Mouse (Mus musculus) MEL (cell line): Measurements from ENCODE around the gene Baiap2l1. TPM values are rescaled to one million over a fixed set of nuclear protein-coding genes. Genes with fewer than 3 reads are reported as not detected.

Experiments used
- DNase-seq: peaks from one replicate; pipeline ENCODE4 v3.0.0; 2011; ENCODE audit warnings: low read depth, low spot score
- H3K27ac ChIP-seq: 2 replicates; pipeline ENCODE4 v1.5.1; 2012; ENCODE audit warnings: low read depth, mild to moderate bottlenecking, control low read depth, low read length, moderate library complexity; ENCODE audit not compliant: control insufficient read depth
- H3K27me3 ChIP-seq, 2 experiments: fragments of 150-350 bp in 1 of 2; sonication (generic) in 1 of 2; 2 replicates each; pipeline ENCODE4 v1.6.1; 2012; ENCODE audit warnings: low read length in 2 of 2, mild to moderate bottlenecking in 2 of 2, improper control_type of control experiment in 1 of 2, moderate library complexity in 1 of 2; ENCODE audit not compliant: insufficient read depth in 2 of 2, control insufficient read depth in 1 of 2
- H3K36me3 ChIP-seq, 2 experiments: 2 replicates each; pipeline ENCODE4 v1.6.1; 2012 to 2014; ENCODE audit warnings: low read length in 2 of 2, improper control_type of control experiment in 1 of 2, inconsistent platforms in 1 of 2, mild to moderate bottlenecking in 1 of 2; ENCODE audit not compliant: insufficient read depth in 2 of 2, control insufficient read depth in 1 of 2
- H3K4me1 ChIP-seq, 2 experiments: fragments of 150-350 bp in 1 of 2; sonication (generic) in 1 of 2; 2 replicates each; pipeline ENCODE4 v1.6.1; 2012; ENCODE audit warnings: low read length in 2 of 2, improper control_type of control experiment in 1 of 2, mild to moderate bottlenecking in 1 of 2; ENCODE audit not compliant: insufficient read depth in 2 of 2, control insufficient read depth in 1 of 2
- H3K4me3 ChIP-seq, 2 experiments: fragments of 150-350 bp in 1 of 2; sonication (generic) in 1 of 2; 2 replicates each; pipeline ENCODE4 v1.5.1; 2012; ENCODE audit warnings: low read depth in 2 of 2, low read length in 2 of 2, mild to moderate bottlenecking in 2 of 2, moderate library complexity in 2 of 2, control low read depth in 1 of 2, improper control_type of control experiment in 1 of 2; ENCODE audit not compliant: control insufficient read depth in 1 of 2, insufficient read depth in 1 of 2
- H3K79me2 ChIP-seq: 2 replicates; pipeline ENCODE4 v1.6.1; 2012; ENCODE audit warnings: mild to moderate bottlenecking, low read length, moderate library complexity; ENCODE audit not compliant: control insufficient read depth, poor library complexity, insufficient read depth
- H3K9ac ChIP-seq: 2 replicates; pipeline ENCODE4 v1.6.1; 2012; ENCODE audit warnings: low read depth, mild to moderate bottlenecking, control low read depth, low read length, moderate library complexity; ENCODE audit not compliant: control insufficient read depth, poor library complexity, severe bottlenecking
- H3K9me3 ChIP-seq: fragments of 150-350 bp; sonication (generic); replicated peaks from 2 replicates; pipeline ENCODE4 v1.6.1; 2012; ENCODE audit warnings: mild to moderate bottlenecking, low read length, improper control_type of control experiment, moderate library complexity; ENCODE audit not compliant: insufficient read depth
- BHLHE40 ChIP-seq: IDR thresholded peaks from 2 replicates; pipeline ENCODE4 v1.6.1; 2012; ENCODE audit warnings: low read depth, mild to moderate bottlenecking, inconsistent platforms, low read length, improper control_type of control experiment, borderline replicate concordance
- ELF1 ChIP-seq: IDR thresholded peaks from 2 replicates; pipeline ENCODE4 v1.6.1; 2014; ENCODE audit warnings: low read depth, mild to moderate bottlenecking, inconsistent platforms, low read length, improper control_type of control experiment, moderate library complexity
- ETS1 ChIP-seq: IDR thresholded peaks from 2 replicates; pipeline ENCODE4 v1.6.1; 2012; ENCODE audit warnings: low read depth, mild to moderate bottlenecking, inconsistent platforms, low read length, improper control_type of control experiment, moderate library complexity
- GATA1 ChIP-seq: IDR thresholded peaks from 2 replicates; pipeline ENCODE4 v1.6.1; 2011; ENCODE audit warnings: low read depth, low read length, improper control_type of control experiment
- HCFC1 ChIP-seq: IDR thresholded peaks from 2 replicates; pipeline ENCODE4 v1.6.1; 2012; ENCODE audit warnings: low read depth, mild to moderate bottlenecking, inconsistent platforms, low read length, improper control_type of control experiment, moderate library complexity
- MAFK ChIP-seq: IDR thresholded peaks from 2 replicates; pipeline ENCODE4 v1.6.1; 2011; ENCODE audit warnings: low read depth, mild to moderate bottlenecking, low read length, improper control_type of control experiment, borderline replicate concordance
- MAX ChIP-seq: IDR thresholded peaks from 2 replicates; pipeline ENCODE4 v1.6.1; 2011; ENCODE audit warnings: low read length, improper control_type of control experiment
- MAZ ChIP-seq: IDR thresholded peaks from 2 replicates; pipeline ENCODE4 v1.6.1; 2012; ENCODE audit warnings: low read depth, mild to moderate bottlenecking, inconsistent platforms, low read length, improper control_type of control experiment
- MEF2A ChIP-seq: IDR thresholded peaks from 2 replicates; pipeline ENCODE4 v1.6.1; 2014; ENCODE audit warnings: low read depth, mild to moderate bottlenecking, inconsistent platforms, low read length, improper control_type of control experiment; ENCODE audit not compliant: poor library complexity, insufficient replicate concordance, severe bottlenecking; ENCODE audit errors: extremely low read depth
- MXI1 ChIP-seq: IDR thresholded peaks from 2 replicates; pipeline ENCODE4 v1.6.1; 2011; ENCODE audit warnings: mild to moderate bottlenecking, low read depth, low read length, improper control_type of control experiment
- MYB ChIP-seq: IDR thresholded peaks from 2 replicates; pipeline ENCODE4 v1.6.1; 2011; ENCODE audit warnings: mild to moderate bottlenecking, low read depth, low read length, improper control_type of control experiment
- MYC ChIP-seq: IDR thresholded peaks from 2 replicates; pipeline ENCODE4 v1.6.1; 2011; ENCODE audit warnings: low read depth, mild to moderate bottlenecking, low read length, improper control_type of control experiment, moderate library complexity
- NRF1 ChIP-seq: IDR thresholded peaks from 2 replicates; pipeline ENCODE4 v1.6.1; 2014; ENCODE audit warnings: low read depth, mild to moderate bottlenecking, inconsistent platforms, low read length, improper control_type of control experiment, moderate library complexity; ENCODE audit not compliant: poor library complexity, insufficient read depth, severe bottlenecking
- POLR2AphosphoS5 ChIP-seq: IDR thresholded peaks from 2 replicates; pipeline ENCODE4 v1.6.1; 2012; ENCODE audit warnings: low read depth, borderline replicate concordance, mild to moderate bottlenecking, inconsistent platforms, low read length, moderate library complexity, mixed read lengths
- RAD21 ChIP-seq: IDR thresholded peaks from 2 replicates; pipeline ENCODE4 v1.6.1; 2011; ENCODE audit warnings: mild to moderate bottlenecking, low read depth, low read length, improper control_type of control experiment
- RCOR1 ChIP-seq: IDR thresholded peaks from 2 replicates; pipeline ENCODE4 v1.6.1; 2012; ENCODE audit warnings: low read depth, mild to moderate bottlenecking, inconsistent platforms, low read length, improper control_type of control experiment
- SIN3A ChIP-seq: IDR thresholded peaks from 2 replicates; pipeline ENCODE4 v1.6.1; 2012; ENCODE audit warnings: low read length, improper control_type of control experiment, inconsistent platforms
- SMC3 ChIP-seq: IDR thresholded peaks from 2 replicates; pipeline ENCODE4 v1.6.1; 2011; ENCODE audit warnings: low read depth, low read length, improper control_type of control experiment
- TAL1 ChIP-seq: IDR thresholded peaks from 2 replicates; pipeline ENCODE4 v1.6.1; 2012; ENCODE audit warnings: mild to moderate bottlenecking, inconsistent platforms, low read length, moderate library complexity, mixed read lengths
- TCF12 ChIP-seq: IDR thresholded peaks from 2 replicates; pipeline ENCODE4 v1.6.1; 2014; ENCODE audit warnings: low read depth, mild to moderate bottlenecking, inconsistent platforms, low read length, improper control_type of control experiment, moderate library complexity
- UBTF ChIP-seq: IDR thresholded peaks from 2 replicates; pipeline ENCODE4 v1.6.1; 2012; ENCODE audit warnings: low read depth, mild to moderate bottlenecking, inconsistent platforms, low read length, improper control_type of control experiment, moderate library complexity, borderline replicate concordance; ENCODE audit not compliant: insufficient read depth
- USF1 ChIP-seq: IDR thresholded peaks from 2 replicates; pipeline ENCODE4 v1.6.1; 2014; ENCODE audit warnings: low read depth, mild to moderate bottlenecking, inconsistent platforms, low read length, improper control_type of control experiment, moderate library complexity
- ZNF384 ChIP-seq: IDR thresholded peaks from 2 replicates; pipeline ENCODE4 v1.6.1; 2012; ENCODE audit warnings: low read depth, mild to moderate bottlenecking, inconsistent platforms, low read length, improper control_type of control experiment
- polyA plus RNA-seq, 2 experiments: library from polyadenylated mRNA; stranded (reverse) in 1 of 2; unstranded in 1 of 2; fragments of >175 nt in 1 of 2; fragments of >200 nt in 1 of 2; gene quantifications; 2 replicates each; pipeline versions ENCODE4 v1.2.1 to v1.2.4; 2012; ENCODE audit warnings: low replicate concordance in 2 of 2, low read depth in 1 of 2; ENCODE audit not compliant: insufficient read length in 2 of 2, insufficient read depth in 1 of 2, missing spikeins in 1 of 2
- total RNA-seq: library from RNA; depleted of rRNA; stranded (reverse); fragments of 300-350 nt; gene quantifications from 2 replicates; pipeline ENCODE4 v1.2.3, GENCODE M21; 2012

Baiap2l1 gene
- total and polyA plus RNA-seq, 3 experiments = 0.06 TPM; not detected in 2

- Histone ChIP-seq H3K4me3 (no peak overlapping the region), H3K9me3 (no peaks in the 10 kb centered on the region), H3K4me1 (no peaks in the 10 kb centered on the region), H3K27ac (no peak overlapping the region), H3K36me3 (no peaks in the 10 kb centered on the region), H3K27me3 (peaks cover 0 to 2% of the 10 kb centered on the region in 2 experiments; a peak in 1 of 4 replicates), H3K9ac (no peak overlapping the region), H3K79me2 (no peaks in the 10 kb centered on the region)
- TF ChIP-seq TCF12 = no peak
- no peak for TF ChIP-seq MAX
- TF ChIP-seq SIN3A = no peak
- no peak for TF ChIP-seq ELF1
- TF ChIP-seq MAZ = no peak
- no peak for DNase-seq
These were observed 23.9 kb downstream of the Baiap2l1 start for GRCm38 (mm10) chr5:144334010-144334409.

DNA sequence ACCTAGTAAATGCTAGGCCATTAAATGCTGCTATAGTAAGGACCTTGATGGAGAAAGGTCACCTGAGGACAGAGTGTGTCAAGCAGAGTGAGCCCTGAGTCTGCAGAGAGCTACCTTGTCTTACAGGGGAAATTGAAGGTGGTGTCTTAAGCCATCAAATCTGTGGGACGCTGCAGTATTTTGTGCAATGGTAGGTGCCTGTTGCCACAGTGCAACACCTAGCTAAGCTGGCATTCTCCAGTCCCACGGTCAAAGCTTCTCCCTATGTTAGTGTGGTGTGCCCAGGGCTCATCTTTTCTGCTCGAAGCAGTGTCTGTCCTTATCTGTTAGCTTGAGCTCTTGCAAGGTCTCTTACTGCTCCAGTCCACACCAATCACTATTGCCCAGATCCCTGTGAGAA, 35.2 kb downstream of the Baiap2l1 start:
- Histone ChIP-seq H3K4me1 (no peaks in the 10 kb centered on the region), H3K36me3 (no peaks in the 10 kb centered on the region), H3K27me3 (no peaks in the 10 kb centered on the region; a peak in 1 of 4 replicates), H3K4me3 (no peak overlapping the region), H3K9ac (no peak overlapping the region), H3K27ac (no peak overlapping the region), H3K9me3 (no peaks in the 10 kb centered on the region), H3K79me2 (no peaks in the 10 kb centered on the region)
- TF ChIP-seq RCOR1 (no peak), MXI1 (no peak), ETS1 (no peak)
- no peak for DNase-seq

GRCm38 (mm10) chr5:144321681-144322080, 36.2 kb downstream of the Baiap2l1 start:
- H3K9me3 ChIP-seq = no peaks in the 10 kb centered on the region
- H3K4me1 ChIP-seq = no peaks in the 10 kb centered on the region
- no peak for TF ChIP-seq MYB
- no peak for TF ChIP-seq POLR2AphosphoS5
- no peak for TF ChIP-seq ZNF384
- TF ChIP-seq MAX = no peak
- no peak for TF ChIP-seq BHLHE40
- TF ChIP-seq TAL1 = no peak
- no peak for TF ChIP-seq MXI1
- no peak for TF ChIP-seq TCF12
- TF ChIP-seq USF1 = no peak
- TF ChIP-seq UBTF = no peak
- TF ChIP-seq NRF1 = no peak
- TF ChIP-seq MAFK = no peak
- no peak for TF ChIP-seq HCFC1
- TF ChIP-seq MYC = no peak
- no peak for TF ChIP-seq RAD21
- no peak for TF ChIP-seq GATA1
- no peak for TF ChIP-seq SMC3
- no peak for TF ChIP-seq SIN3A
- no peak for TF ChIP-seq ETS1
- TF ChIP-seq MEF2A = no peak
- H3K27ac ChIP-seq = no peak overlapping the region
- no peak overlapping the region for H3K9ac ChIP-seq
- no peaks in the 10 kb centered on the region for H3K79me2 ChIP-seq
- DNase-seq = no peak
- no peaks in the 10 kb centered on the region for H3K36me3 ChIP-seq
- H3K27me3 ChIP-seq = no peaks in the 10 kb centered on the region; a peak in 1 of 4 replicates
- H3K4me3 ChIP-seq = no peak overlapping the region
